8 mouse cellular contexts compared by ENCODE assay signal in genomic region chr1:193673236-193673830, GRCm38 (mm10).
DNase-seq lines count a peak whose midpoint lies in the region; ATAC-seq and TF ChIP-seq lines count a peak whose summit lies in the region.
"Had no signal": no experiment of that assay in that cellular context is flagged by ENCODE, and none has a peak within 500 bp of the region (broad histone marks: within the 10 kb centered on the region; RNA-seq: fewer than 3 reads in every experiment).

No protein-coding gene starts in this region.

- ATAC-seq in erythroid progenitor cell, adult 5-6 weeks (replicated peaks; ENCODE audit: low FRiP score, poor library complexity, severe bottlenecking), result peak; percentile 71

- TF ChIP-seq POLR2A in lung, adult 2 months (IDR thresholded peaks at IDR 0.05; ENCODE audit: borderline replicate concordance, extremely low read depth, low read depth, low read length), result no peak

- 22% methylated on average over 3 of the region's 3 CpGs for WGBS in lung, adult 2 months

- TF ChIP-seq CTCF in lung, adult 2 months (IDR thresholded peaks at IDR 0.05; ENCODE audit: insufficient read depth, low read length), result no peak

- no peak overlapping the region for H3K4me3 ChIP-seq in lung, adult 2 months (replicated peaks; ENCODE audit: extremely low read depth, low read depth, low read length)
- H3K4me3 ChIP-seq: myocyte had no signal

- H3K4me1 ChIP-seq in lung, adult 2 months (ENCODE audit: control insufficient read depth, insufficient read depth, low read length), result no peaks in the 10 kb centered on the region

- DNase-seq in right cerebral cortex, adult 18-20 months, result peak; percentile 36
- no peak for DNase-seq in right cerebral cortex, postnatal 4 days
- peak; percentile 76 for DNase-seq in brain, adult 2 months (ENCODE audit: low read depth, low spot score)
- peak; percentile 27 to 67 for DNase-seq in kidney, adult 8-10 months
- peak; percentile 5 for DNase-seq in lung, adult 2 months
- DNase-seq in telencephalon, adult 2 months (ENCODE audit: low read depth, low spot score), result peak; percentile 57
